Mouse (Mus musculus): ENCODE results near the gene Wdr66. TPM values are rescaled to one million over a fixed set of nuclear protein-coding genes. Genes with fewer than 3 reads are reported as not detected.

Gene Wdr66
- polyA plus RNA-seq, 1 experiment from 2014 or later, result 5.6 TPM

DNA sequence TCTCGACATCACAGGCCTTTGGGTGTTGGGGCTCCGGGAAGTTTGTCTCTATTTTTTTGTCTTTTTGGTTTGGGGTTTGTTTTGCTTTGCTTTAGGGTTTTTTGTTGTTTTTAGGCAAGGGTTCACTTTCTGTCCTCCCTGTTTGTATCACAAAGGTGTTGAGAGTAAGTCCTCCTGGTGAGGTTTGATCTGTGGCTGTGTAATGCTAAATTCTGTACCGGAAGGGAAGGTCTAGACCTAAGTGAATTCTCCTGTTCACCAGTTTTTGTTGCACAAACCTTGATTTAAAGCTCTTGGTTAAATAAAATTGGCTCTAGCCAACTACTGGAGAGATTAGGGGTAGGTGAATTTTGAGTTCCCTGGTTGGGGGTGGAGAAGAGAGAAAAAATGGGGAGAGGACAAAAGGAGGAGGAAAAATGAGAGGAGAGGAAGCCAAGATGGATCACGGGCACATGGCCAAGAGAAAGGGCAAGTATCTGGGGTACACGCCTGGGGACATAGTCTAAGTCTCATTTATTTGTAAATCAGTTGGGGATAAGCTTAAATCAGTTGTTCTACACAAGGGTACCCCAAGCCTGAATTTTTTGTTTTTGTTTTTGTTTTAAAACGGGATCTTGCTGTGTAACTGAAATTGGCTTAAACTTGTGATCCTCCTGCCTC is 124.0 kb downstream of the Wdr66 start:
- H3K27me3 ChIP-seq (ENCODE audit: control insufficient read depth, insufficient read depth, low read length), result no peaks in the 10 kb centered on the region
- no peak overlapping the region for H3K27ac ChIP-seq (ENCODE audit: low read depth, low read length)
- no peak overlapping the region for H3K4me2 ChIP-seq (replicated peaks; ENCODE audit: low read depth, low read length)
- H3K4me1 ChIP-seq (replicated peaks; ENCODE audit: control insufficient read depth, insufficient read depth, low read length), result no peaks in the 10 kb centered on the region
- ATAC-seq (ENCODE audit: low FRiP score) (no peak), DNase-seq (ENCODE audit: low spot score) (no peak)
- H3K36me3 ChIP-seq (ENCODE audit: control insufficient read depth, insufficient read depth, low read length), result peaks cover 12% of the 10 kb centered on the region
- WGBS, result 94% methylated on average over 6 of the region's 6 CpGs
- no peaks in the 10 kb centered on the region for H3K9me3 ChIP-seq (ENCODE audit: control insufficient read depth, low read length)
- no peak overlapping the region for H3K9ac ChIP-seq (ENCODE audit: low read depth, low read length)
- no peak overlapping the region for H3K4me3 ChIP-seq (ENCODE audit: low read depth, low read length)

DNA sequence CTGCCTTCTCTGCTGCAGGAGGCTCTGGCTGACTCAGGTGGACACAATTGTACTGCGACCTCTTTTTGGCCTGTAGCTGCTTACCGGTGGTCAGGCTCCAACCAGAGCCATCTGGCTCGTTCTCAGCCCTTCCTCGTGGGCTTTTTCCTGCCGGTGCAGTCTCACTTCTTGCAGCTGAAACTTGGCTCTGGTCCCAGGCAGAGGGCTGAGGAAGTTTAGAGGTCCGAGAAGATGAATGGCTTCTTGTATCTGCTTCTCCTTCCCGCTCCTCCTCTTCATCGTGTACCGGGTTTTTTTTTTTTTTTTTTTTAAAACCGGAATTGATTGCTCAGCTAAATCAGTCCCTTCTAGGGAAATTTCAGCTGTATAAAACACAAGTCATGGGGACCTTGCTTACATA is 124.7 kb downstream of the Wdr66 start:
- DNase-seq (ENCODE audit: low spot score), result no peak
- Histone ChIP-seq H3K36me3 (ENCODE audit: control insufficient read depth, insufficient read depth, low read length) (peaks cover 9% of the 10 kb centered on the region), H3K27ac (ENCODE audit: low read depth, low read length) (no peak overlapping the region), H3K9ac (ENCODE audit: low read depth, low read length) (no peak overlapping the region), H3K27me3 (ENCODE audit: control insufficient read depth, insufficient read depth, low read length) (no peaks in the 10 kb centered on the region), H3K4me1 (replicated peaks; ENCODE audit: control insufficient read depth, insufficient read depth, low read length) (no peaks in the 10 kb centered on the region), H3K9me3 (ENCODE audit: control insufficient read depth, low read length) (no peaks in the 10 kb centered on the region), H3K4me2 (replicated peaks; ENCODE audit: low read depth, low read length) (no peak overlapping the region), H3K4me3 (ENCODE audit: low read depth, low read length) (no peak overlapping the region)
- ATAC-seq (ENCODE audit: low FRiP score), result no peak
- WGBS, result 72% methylated on average over 10 of the region's 10 CpGs

Other genes starting within 250 kb of the Wdr66 start
- 10.1 and 12.7 TPM in 2 replicates for gene Orai1, start 237.0 kb upstream of the Wdr66 start, polyA plus RNA-seq (2014; fragmentation: Nextera tagmentation; extraction: Ambion mirVana)
- gene Morn3, start 205.1 kb upstream of the Wdr66 start, polyA plus RNA-seq (2014; fragmentation: Nextera tagmentation; extraction: Ambion mirVana), result 0.77 and 1.0 TPM in 2 replicates
- gene Tmem120b, start 183.7 kb upstream of the Wdr66 start, polyA plus RNA-seq (2014; fragmentation: Nextera tagmentation; extraction: Ambion mirVana), result 7.8 and 9.0 TPM in 2 replicates
- gene Rhof, start 119.4 kb upstream of the Wdr66 start, polyA plus RNA-seq (2014; fragmentation: Nextera tagmentation; extraction: Ambion mirVana), result 1.7 and 2.0 TPM in 2 replicates
- gene Setd1b, start 109.9 kb upstream of the Wdr66 start, polyA plus RNA-seq (2014; fragmentation: Nextera tagmentation; extraction: Ambion mirVana), result 11.0 and 14.2 TPM in 2 replicates
- 73.5 and 78.7 TPM in 2 replicates for gene Psmd9, start 82.7 kb upstream of the Wdr66 start, polyA plus RNA-seq (2014; fragmentation: Nextera tagmentation; extraction: Ambion mirVana)
- gene Hpd, start 69.4 kb upstream of the Wdr66 start, polyA plus RNA-seq (2014; fragmentation: Nextera tagmentation; extraction: Ambion mirVana), result not detected in 2 replicates
- 56.8 and 63.7 TPM in 2 replicates for gene Bcl7a, start 91.7 kb downstream of the Wdr66 start, polyA plus RNA-seq (2014; fragmentation: Nextera tagmentation; extraction: Ambion mirVana)
- 16.8 and 18.2 TPM in 2 replicates for gene Mlxip, start 142.7 kb downstream of the Wdr66 start, polyA plus RNA-seq (2014; fragmentation: Nextera tagmentation; extraction: Ambion mirVana)
- gene Lrrc43, start 237.2 kb downstream of the Wdr66 start, polyA plus RNA-seq (2014; fragmentation: Nextera tagmentation; extraction: Ambion mirVana), result 0.26 and 0.39 TPM in 2 replicates
- not detected in 2 replicates for gene Il31, start 237.4 kb downstream of the Wdr66 start, polyA plus RNA-seq (2014; fragmentation: Nextera tagmentation; extraction: Ambion mirVana)